Mouse (Mus musculus) intestine, postnatal 0 days (tissue): ENCODE data around the gene Hecw1. TPM values are rescaled to one million over a fixed set of nuclear protein-coding genes. Genes with fewer than 3 reads are reported as not detected.
A peak's percentile ranks its signal among the peaks of the same experiment; 100 is the strongest.
"Not testable (repeated sequence)": the region's sequence is repeated elsewhere in the genome, so short reads cannot be mapped to it uniquely, and the experiment has no call there.

Experiments used
- ATAC-seq: fragments of 200-750 bp; cut with Nextera tagmentation; 2 replicates; pipeline ENCODE4 v1.8.0; 2017; ENCODE audit warnings: mild to moderate bottlenecking, moderate TSS enrichment, moderate library complexity
- H3K27ac ChIP-seq: fragments of 300-500 bp; sonication (generic); 2 replicates; pipeline ENCODE4 v1.5.1; 2014; ENCODE audit warnings: mild to moderate bottlenecking, low read depth, low read length, moderate library complexity
- H3K27me3 ChIP-seq: fragments of 300-500 bp; sonication (generic); replicated peaks from 2 replicates; pipeline ENCODE4 v1.6.1; 2014; ENCODE audit warnings: low read length, mixed read lengths; ENCODE audit not compliant: control insufficient read depth, insufficient read depth
- H3K36me3 ChIP-seq: fragments of 300-500 bp; sonication (generic); 2 replicates; pipeline ENCODE4 v1.6.1; 2014; ENCODE audit warnings: mild to moderate bottlenecking, moderate library complexity; ENCODE audit not compliant: control insufficient read depth, insufficient read depth
- H3K4me1 ChIP-seq: fragments of 300-500 bp; sonication (generic); replicated peaks from 2 replicates; pipeline ENCODE4 v1.6.1; 2014; ENCODE audit warnings: antibody characterized with exemption, low read length, mixed read lengths; ENCODE audit not compliant: control insufficient read depth, insufficient read depth
- H3K4me2 ChIP-seq: fragments of 300-500 bp; sonication (generic); replicated peaks from 2 replicates; pipeline ENCODE4 v1.6.1; 2014; ENCODE audit warnings: low read depth, mild to moderate bottlenecking, moderate library complexity
- H3K4me3 ChIP-seq: fragments of 300-500 bp; sonication (generic); 2 replicates; pipeline ENCODE4 v1.5.1; 2014; ENCODE audit warnings: low read depth, low read length
- H3K9ac ChIP-seq: fragments of 300-500 bp; sonication (generic); 2 replicates; pipeline ENCODE4 v1.6.1; 2014; ENCODE audit warnings: mild to moderate bottlenecking, low read depth, low read length
- H3K9me3 ChIP-seq: fragments of 300-500 bp; sonication (generic); 2 replicates; pipeline ENCODE4 v1.6.1; 2016; ENCODE audit warnings: mixed run types; ENCODE audit not compliant: control insufficient read depth
- CTCF ChIP-seq: sonication (generic); IDR thresholded peaks from 2 replicates; pipeline ENCODE4 v1.5.1; 2016; ENCODE audit warnings: low read depth, mild to moderate bottlenecking, control low read depth, antibody characterized with exemption, moderate library complexity
- WGBS: fragments of 180-500 bp; shearing (Covaris S2); extraction: QIAGEN DNeasy Blood & Tissue Kit; methylation state at CpG from one replicate; pipeline ENCODE4 v1.1.7; 2014; 5-methylcytosine and 5-hydroxymethylcytosine counted together
- polyA plus RNA-seq: library from polyadenylated mRNA; unstranded; fragments of >200 nt; fragmentation: Nextera tagmentation; extraction: Ambion mirVana; gene quantifications from 2 replicates; pipeline ENCODE4 v1.2.1, GENCODE M21; 2015

Gene Hecw1
- polyA plus RNA-seq, 1 experiment from 2014 or later, result 0.14 TPM

DNA sequence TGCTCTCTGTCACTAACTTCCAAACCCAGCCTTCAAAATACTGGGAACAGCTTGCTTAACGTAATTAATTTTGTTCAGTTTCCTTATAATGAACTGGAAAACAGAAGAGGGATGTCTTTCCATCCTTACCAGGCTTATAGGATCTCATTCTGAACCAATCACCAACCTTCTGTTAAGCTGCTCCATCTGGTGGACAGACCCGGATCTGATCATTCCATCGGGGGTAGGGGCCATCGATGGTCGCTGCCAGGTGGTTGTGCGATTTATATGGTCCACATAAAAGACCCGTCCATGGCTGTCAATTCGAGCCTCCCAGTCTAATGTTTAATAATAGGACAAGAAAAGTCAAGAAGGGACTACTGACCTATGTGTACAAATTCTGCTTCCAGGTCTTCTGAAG, 216.4 kb downstream of the Hecw1 start:
- TF ChIP-seq CTCF, result peak; percentile 39
- Histone ChIP-seq H3K4me2 (no peak overlapping the region), H3K9me3 (no peaks in the 10 kb centered on the region), H3K4me1 (no peaks in the 10 kb centered on the region), H3K27ac (no peak overlapping the region), H3K36me3 (no peaks in the 10 kb centered on the region), H3K4me3 (no peak overlapping the region), H3K9ac (no peak overlapping the region), H3K27me3 (no peaks in the 10 kb centered on the region)
- 30% methylated on average over 8 of the region's 8 CpGs for WGBS
- no peak for ATAC-seq

DNA sequence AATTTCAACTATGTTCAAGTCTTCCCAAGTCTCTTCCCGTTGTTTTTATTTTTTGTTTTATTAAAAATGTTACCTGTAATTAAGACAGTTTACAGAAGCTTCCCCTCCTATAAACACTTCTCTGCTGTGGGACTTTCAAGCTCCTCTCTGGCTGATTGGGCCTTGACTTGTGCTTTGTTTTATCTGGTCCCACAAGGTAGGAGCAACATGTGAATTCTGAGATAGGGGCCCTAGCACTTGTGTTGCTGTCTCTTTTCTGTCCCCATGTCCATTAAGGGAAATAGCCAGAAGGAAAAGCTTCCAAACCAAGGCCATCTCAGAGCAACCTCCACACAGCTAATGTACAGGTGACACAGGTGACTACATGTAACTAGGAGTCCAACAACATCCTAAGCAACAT, 218.9 kb downstream of the Hecw1 start:
- TF ChIP-seq CTCF, result no peak
- Histone ChIP-seq H3K27ac (no peak overlapping the region), H3K4me2 (no peak overlapping the region), H3K9ac (no peak overlapping the region), H3K4me3 (no peak overlapping the region), H3K27me3 (no peaks in the 10 kb centered on the region), H3K4me1 (no peaks in the 10 kb centered on the region), H3K9me3 (no peaks in the 10 kb centered on the region), H3K36me3 (no peaks in the 10 kb centered on the region)
- 86% methylated on average over 1 of the region's 1 CpGs for WGBS
- no peak for ATAC-seq

GRCm38 (mm10) chr13:14302921-14303320, 220.1 kb downstream of the Hecw1 start:
- 0 out of 2 replicates have a peak, but pooled peaks have one; percentile 3 for TF ChIP-seq CTCF
- ATAC-seq, result no peak
- WGBS, result 55% methylated on average over 2 of the region's 2 CpGs

DNA sequence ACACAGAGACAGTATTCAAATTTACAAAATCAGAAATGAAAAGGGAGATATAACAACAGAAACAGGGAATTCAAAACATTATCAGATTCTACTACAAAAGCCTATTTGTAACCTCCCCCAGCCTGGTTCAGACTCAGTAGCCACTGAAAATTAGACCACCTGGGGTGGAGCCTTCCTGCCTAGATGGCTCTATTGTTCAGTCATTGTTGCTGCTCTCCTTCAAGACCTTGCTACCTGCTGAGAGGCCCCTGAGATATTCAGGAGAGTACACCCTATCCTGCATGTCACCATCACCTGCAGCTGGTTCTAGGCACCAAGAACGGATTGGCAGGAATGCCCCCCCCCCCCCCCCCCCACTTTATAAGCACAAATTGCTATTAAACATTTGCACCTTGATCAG, 233.0 kb downstream of the Hecw1 start:
- Histone ChIP-seq H3K36me3 (no peaks in the 10 kb centered on the region), H3K4me3 (no peak overlapping the region), H3K27ac (no peak overlapping the region), H3K4me1 (no peaks in the 10 kb centered on the region), H3K9ac (no peak overlapping the region), H3K27me3 (no peaks in the 10 kb centered on the region), H3K4me2 (no peak overlapping the region), H3K9me3 (no peaks in the 10 kb centered on the region)
- ATAC-seq, result no peak
- 20% methylated on average over 1 of the region's 1 CpGs for WGBS
- no peak for TF ChIP-seq CTCF

More at GRCm38 (mm10) chr13:14302921-14303320, 220.1 kb downstream of the Hecw1 start:
- no peaks in the 10 kb centered on the region for H3K36me3 ChIP-seq
- no peak overlapping the region for H3K9ac ChIP-seq
- H3K27ac ChIP-seq, result no peak overlapping the region
- no peaks in the 10 kb centered on the region for H3K27me3 ChIP-seq
- H3K4me2 ChIP-seq, result no peak overlapping the region
- no peaks in the 10 kb centered on the region for H3K9me3 ChIP-seq
- no peak overlapping the region for H3K4me3 ChIP-seq
- H3K4me1 ChIP-seq, result no peaks in the 10 kb centered on the region

DNA sequence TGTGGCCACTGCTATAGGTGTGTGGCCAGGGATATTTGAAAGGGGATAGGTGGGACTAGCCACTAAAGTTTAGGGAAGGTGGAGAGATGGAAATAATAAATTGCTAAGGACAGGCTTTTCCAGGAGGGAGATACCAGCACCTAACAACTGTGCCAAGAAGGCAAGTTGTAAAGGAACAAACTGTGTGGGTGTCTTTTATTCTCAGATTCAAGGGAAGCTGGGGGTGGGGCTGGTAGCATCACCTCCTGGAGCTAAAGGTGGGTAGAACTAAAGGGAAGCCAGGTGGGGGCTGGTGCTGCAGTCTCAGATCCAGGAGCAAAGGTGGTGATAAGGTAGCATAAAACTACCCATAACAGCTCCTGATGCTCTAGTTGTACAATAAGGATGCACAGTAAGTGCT, 251.6 kb downstream of the Hecw1 start:
- Histone ChIP-seq H3K4me1 (no peaks in the 10 kb centered on the region), H3K36me3 (no peaks in the 10 kb centered on the region), H3K9me3 (no peaks in the 10 kb centered on the region), H3K9ac (no peak overlapping the region), H3K4me3 (no peak overlapping the region), H3K27ac (no peak overlapping the region), H3K4me2 (no peak overlapping the region), H3K27me3 (no peaks in the 10 kb centered on the region)
- no peak for TF ChIP-seq CTCF
- ATAC-seq, result no peak

DNA sequence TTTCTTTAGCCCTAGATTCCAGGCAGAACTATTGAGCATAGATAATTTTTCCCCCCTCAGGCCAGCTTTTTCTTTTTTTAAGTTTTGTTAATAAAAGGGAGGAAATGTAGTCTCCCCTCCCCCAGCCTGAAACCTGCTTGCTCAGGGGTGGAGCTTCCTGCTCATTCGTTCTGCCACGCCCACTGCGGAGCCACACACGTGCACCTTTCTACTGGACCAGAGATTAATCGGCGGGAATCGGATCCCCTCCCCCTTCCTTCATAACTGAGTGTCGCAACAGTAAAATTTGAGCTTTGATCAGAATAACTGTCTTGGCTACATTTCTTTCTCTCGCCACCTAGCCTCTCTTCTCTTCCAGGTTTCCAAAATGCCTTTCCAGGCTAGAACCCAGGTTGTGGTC, 262.1 kb downstream of the Hecw1 start:
- not testable (repeated sequence) for H3K9me3 ChIP-seq, H3K27me3 ChIP-seq, H3K27ac ChIP-seq, ATAC-seq, H3K36me3 ChIP-seq, H3K9ac ChIP-seq, H3K4me2 ChIP-seq, H3K4me1 ChIP-seq, H3K4me3 ChIP-seq
- 31% methylated on average over 8 of the region's 9 CpGs for WGBS

GRCm38 (mm10) chr13:14245946-14246345, 277.1 kb downstream of the Hecw1 start:
- ATAC-seq, result no peak
- no peaks in the 10 kb centered on the region for H3K4me1 ChIP-seq
- no peak for TF ChIP-seq CTCF
- WGBS, result 69% methylated on average over 2 of the region's 2 CpGs
- no peak overlapping the region for H3K27ac ChIP-seq
- H3K9ac ChIP-seq, result no peak overlapping the region
- no peaks in the 10 kb centered on the region for H3K9me3 ChIP-seq
- H3K4me3 ChIP-seq, result no peak overlapping the region
- H3K36me3 ChIP-seq, result no peaks in the 10 kb centered on the region
- H3K4me2 ChIP-seq, result no peak overlapping the region
- no peaks in the 10 kb centered on the region for H3K27me3 ChIP-seq
